Mouse (Mus musculus) CH12.LX (cell line): ENCODE measurements around the gene Eri2. TPM values are rescaled to one million over a fixed set of nuclear protein-coding genes. Genes with fewer than 3 reads are reported as not detected.

Experiments used
- DNase-seq: peaks from one replicate; pipeline ENCODE4 v3.0.0-alpha.2; 2013; ENCODE audit errors: extremely low read depth
- H3K27ac ChIP-seq: 2 replicates; pipeline ENCODE4 v1.5.1; 2012; ENCODE audit warnings: low read depth, mild to moderate bottlenecking, control low read depth, moderate library complexity; ENCODE audit not compliant: insufficient read depth
- H3K27me3 ChIP-seq: replicated peaks from 2 replicates; pipeline ENCODE3; 2012; ENCODE audit warnings: inconsistent platforms
- H3K36me3 ChIP-seq, 2 experiments: replicated peaks in 1 of 2; 2 replicates each; pipeline versions ENCODE3 to v1.6.1; 2012; ENCODE audit warnings: inconsistent platforms in 1 of 2, low read length in 1 of 2, mild to moderate bottlenecking in 1 of 2, mixed read lengths in 1 of 2, moderate library complexity in 1 of 2; ENCODE audit not compliant: control insufficient read depth in 1 of 2, insufficient read depth in 1 of 2
- H3K4me1 ChIP-seq, 2 experiments: 2 replicates each; pipeline ENCODE4 v1.6.1; 2012; ENCODE audit warnings: inconsistent platforms in 1 of 2, moderate library complexity in 1 of 2; ENCODE audit not compliant: insufficient read depth in 2 of 2, control insufficient read depth in 1 of 2
- H3K4me2 ChIP-seq: 2 replicates; pipeline ENCODE4 v1.6.1; 2012; ENCODE audit warnings: low read depth, mild to moderate bottlenecking, control low read depth; ENCODE audit not compliant: poor library complexity, insufficient read depth, severe bottlenecking
- H3K4me3 ChIP-seq, 3 experiments: fragments of 150-350 bp in 1 of 3; sonication (generic) in 1 of 3; replicated peaks in 1 of 3; 2 replicates each; pipeline versions ENCODE3 to v1.5.1; 2011 to 2012; ENCODE audit warnings: low read depth in 2 of 3, low read length in 2 of 3, mild to moderate bottlenecking in 2 of 3, moderate library complexity in 2 of 3, control low read depth in 1 of 3, improper control_type of control experiment in 1 of 3, inconsistent platforms in 1 of 3, mixed read lengths in 1 of 3; ENCODE audit not compliant: poor library complexity in 1 of 3
- H3K79me2 ChIP-seq: replicated peaks from 2 replicates; pipeline ENCODE4 v1.6.1; 2012; ENCODE audit warnings: mild to moderate bottlenecking, moderate library complexity; ENCODE audit not compliant: control insufficient read depth, poor library complexity, insufficient read depth, severe bottlenecking; ENCODE audit errors: extremely low read depth
- H3K9ac ChIP-seq: 2 replicates; pipeline ENCODE4 v1.6.1; 2012; ENCODE audit warnings: low read depth, mild to moderate bottlenecking, control low read depth, moderate library complexity; ENCODE audit not compliant: insufficient read depth
- H3K9me3 ChIP-seq: replicated peaks from 2 replicates; pipeline ENCODE3; 2012; ENCODE audit warnings: low read length, inconsistent platforms, mixed read lengths
- BHLHE40 ChIP-seq: IDR thresholded peaks from 2 replicates; pipeline ENCODE4 v1.6.1; 2011; ENCODE audit warnings: mild to moderate bottlenecking, low read depth, low read length, improper control_type of control experiment
- CHD2 ChIP-seq: IDR thresholded peaks from 2 replicates; pipeline ENCODE4 v1.6.1; 2011; ENCODE audit warnings: low read length, improper control_type of control experiment
- CTCF ChIP-seq, 2 experiments: IDR thresholded peaks in 1 of 2; conservative IDR thresholded peaks in 1 of 2; 2 replicates each; pipeline ENCODE4 v1.5.1; 2011 to 2012; ENCODE audit warnings: low read depth in 2 of 2, low read length in 2 of 2, improper control_type of control experiment in 1 of 2, inconsistent platforms in 1 of 2, mild to moderate bottlenecking in 1 of 2, moderate library complexity in 1 of 2
- E2F4 ChIP-seq: IDR thresholded peaks from 2 replicates; pipeline ENCODE4 v1.6.1; 2011; ENCODE audit warnings: low read depth, low read length, improper control_type of control experiment; ENCODE audit not compliant: insufficient replicate concordance
- ELF1 ChIP-seq: IDR thresholded peaks from 2 replicates; pipeline ENCODE4 v1.6.1; 2014; ENCODE audit warnings: low read depth, mild to moderate bottlenecking, inconsistent platforms, low read length, improper control_type of control experiment
- GABPA ChIP-seq: IDR thresholded peaks from 2 replicates; pipeline ENCODE4 v1.6.1; 2012; ENCODE audit warnings: low read depth, low read length, improper control_type of control experiment, inconsistent platforms; ENCODE audit not compliant: insufficient replicate concordance
- HCFC1 ChIP-seq: IDR thresholded peaks from 2 replicates; pipeline ENCODE4 v1.6.1; 2012; ENCODE audit warnings: low read depth, mild to moderate bottlenecking, inconsistent platforms, low read length, improper control_type of control experiment
- IRF4 ChIP-seq: IDR thresholded peaks from 2 replicates; pipeline ENCODE4 v1.6.1; 2014; ENCODE audit warnings: low read depth, mild to moderate bottlenecking, inconsistent platforms, low read length, improper control_type of control experiment
- JUND ChIP-seq: conservative IDR thresholded peaks from 2 replicates; pipeline ENCODE4 v1.6.1; 2011; ENCODE audit warnings: low read depth, low read length, improper control_type of control experiment
- KAT2A ChIP-seq: IDR thresholded peaks from 2 replicates; pipeline ENCODE4 v1.6.1; 2012; ENCODE audit warnings: low read length, improper control_type of control experiment, inconsistent platforms; ENCODE audit not compliant: insufficient replicate concordance
- MAFK ChIP-seq: IDR thresholded peaks from 2 replicates; pipeline ENCODE4 v1.6.1; 2011; ENCODE audit warnings: low read length, improper control_type of control experiment; ENCODE audit not compliant: insufficient replicate concordance
- MAX ChIP-seq: IDR thresholded peaks from 2 replicates; pipeline ENCODE4 v1.6.1; 2011; ENCODE audit warnings: low read length, improper control_type of control experiment
- MAZ ChIP-seq: IDR thresholded peaks from 2 replicates; pipeline ENCODE4 v1.6.1; 2012; ENCODE audit warnings: low read depth, mild to moderate bottlenecking, inconsistent platforms, low read length, improper control_type of control experiment, moderate library complexity
- MEF2A ChIP-seq: IDR thresholded peaks from 2 replicates; pipeline ENCODE4 v1.6.1; 2014; ENCODE audit warnings: low read depth, mild to moderate bottlenecking, inconsistent platforms, low read length, improper control_type of control experiment, borderline replicate concordance
- MXI1 ChIP-seq: IDR thresholded peaks from 2 replicates; pipeline ENCODE4 v1.6.1; 2011; ENCODE audit warnings: mild to moderate bottlenecking, low read depth, low read length, improper control_type of control experiment
- NELFE ChIP-seq: IDR thresholded peaks from 2 replicates; pipeline ENCODE4 v1.6.1; 2011; ENCODE audit warnings: low read depth, low read length, improper control_type of control experiment
- POLR2A ChIP-seq: IDR thresholded peaks from 2 replicates; pipeline ENCODE4 v1.6.1; 2011; ENCODE audit warnings: low read depth, mild to moderate bottlenecking, improper control_type of control experiment, low read length
- POLR2AphosphoS2 ChIP-seq: IDR thresholded peaks from 2 replicates; pipeline ENCODE4 v1.6.1; 2011; ENCODE audit warnings: low read depth, low read length, improper control_type of control experiment
- RAD21 ChIP-seq: IDR thresholded peaks from 2 replicates; pipeline ENCODE4 v1.6.1; 2011; ENCODE audit warnings: low read depth, mild to moderate bottlenecking, low read length, improper control_type of control experiment, moderate library complexity
- SIN3A ChIP-seq: IDR thresholded peaks from 2 replicates; pipeline ENCODE4 v1.6.1; 2012; ENCODE audit warnings: low read length, improper control_type of control experiment, inconsistent platforms
- SMC3 ChIP-seq: IDR thresholded peaks from 2 replicates; pipeline ENCODE4 v1.6.1; 2011; ENCODE audit warnings: low read depth, low read length, improper control_type of control experiment
- TBP ChIP-seq: conservative IDR thresholded peaks from 2 replicates; pipeline ENCODE4 v1.6.1; 2011; ENCODE audit warnings: low read depth, low read length, improper control_type of control experiment
- UBTF ChIP-seq: IDR thresholded peaks from 2 replicates; pipeline ENCODE4 v1.6.1; 2012; ENCODE audit warnings: low read depth, mild to moderate bottlenecking, inconsistent platforms, low read length, improper control_type of control experiment, moderate library complexity
- USF2 ChIP-seq: conservative IDR thresholded peaks from 2 replicates; pipeline ENCODE4 v1.6.1; 2011; ENCODE audit warnings: low read depth, low read length, improper control_type of control experiment
- ZC3H11A ChIP-seq: IDR thresholded peaks from 2 replicates; pipeline ENCODE4 v1.6.1; 2012; ENCODE audit warnings: low read depth, mild to moderate bottlenecking, inconsistent platforms, low read length, improper control_type of control experiment
- ZMIZ1 ChIP-seq: IDR thresholded peaks from 2 replicates; pipeline ENCODE4 v1.6.1; 2012; ENCODE audit warnings: low read depth, mild to moderate bottlenecking, inconsistent platforms, low read length, improper control_type of control experiment
- ZNF384 ChIP-seq: IDR thresholded peaks from 2 replicates; pipeline ENCODE4 v1.6.1; 2012; ENCODE audit warnings: low read depth, low read length, improper control_type of control experiment, inconsistent platforms
- dilution Hi-C: fragments of 300-500 bp; cut with MboI; formaldehyde crosslinking; loops from 2 replicates; pipeline ENCODE4 v1.14.3; 2020; ENCODE audit warnings: low sequenced_read_pairs; ENCODE audit not compliant: extremely low pct_unique_long_range_greater_than_20kb, extremely low pct_ligation_motif_present
- in situ Hi-C: fragments of 300-500 bp; cut with MboI; formaldehyde crosslinking; loops from 3 replicates; pipeline ENCODE4 v1.14.3; 2019; ENCODE audit warnings: low sequenced_read_pairs, low pct_ligation_motif_present, low pct_unique_long_range_greater_than_20kb, mixed read lengths
- polyA plus RNA-seq: library from polyadenylated mRNA; unstranded; fragments of >175 nt; gene quantifications from 2 replicates; pipeline ENCODE4 v1.2.1, GENCODE M21; 2012; ENCODE audit warnings: low read depth; ENCODE audit not compliant: insufficient read length
- total RNA-seq, 2 experiments: library from RNA; depleted of rRNA; stranded (reverse); fragments of 300-350 nt in 1 of 2; fragments of >200 nt in 1 of 2; gene quantifications; 2 replicates each; pipeline ENCODE4 v1.2.3; 2012 to 2014

Gene Eri2
- total and polyA plus RNA-seq, 3 experiments, result 9.8 to 14.4 (median 13.6) TPM

DNA sequence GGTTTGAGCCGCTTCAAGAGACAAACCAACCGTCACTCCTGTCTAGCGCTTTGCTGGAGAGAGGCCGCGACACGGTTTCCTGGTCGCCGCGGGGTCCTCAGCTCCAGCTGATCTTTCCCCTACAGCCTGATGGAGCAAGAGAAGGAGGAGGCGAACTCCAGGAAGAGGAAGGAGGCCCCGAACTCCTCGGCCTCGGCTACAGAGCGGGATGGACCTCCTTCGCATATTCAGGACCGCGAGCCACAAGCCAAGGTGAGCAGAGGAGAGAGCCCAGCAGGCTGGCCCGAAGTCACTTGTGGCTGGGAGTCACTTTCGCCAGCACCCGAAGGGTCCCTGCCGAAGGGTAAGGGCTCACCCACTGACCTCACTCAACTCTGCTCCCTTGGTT, 387 bp upstream of the Eri2 start:
- dilution Hi-C loops, result no loop called here
- no peaks in the 10 kb centered on the region for H3K9me3 ChIP-seq
- peak overlapping the region; percentile 86 for H3K9ac ChIP-seq
- H3K4me3 ChIP-seq, result peak overlapping the region; percentile 65 to 84 (median 77)
- TF ChIP-seq UBTF (peak; percentile 43; the same call in 1 of the 2 replicates), SIN3A (peak; percentile 27; the same call in 1 of the 2 replicates), ZNF384 (no peak), MEF2A (0 out of 2 replicates have a peak, but pooled peaks have one; percentile 3), BHLHE40 (no peak)
- TF ChIP-seq, all 38 proteins: peak for 3
- no peak for DNase-seq
- H3K27ac ChIP-seq, result peak overlapping the region; percentile 57
- H3K27me3 ChIP-seq, result no peaks in the 10 kb centered on the region
- in situ Hi-C loops, result no loop called here
- H3K79me2 ChIP-seq, result 0 out of 2 replicates have a peak, but pooled peaks cover 4% of the 10 kb centered on the region
- peaks cover 3 to 15% of the 10 kb centered on the region in 2 experiments; a peak in 3 of 4 replicates for H3K4me1 ChIP-seq
- peaks cover 10 to 19% of the 10 kb centered on the region in 2 experiments for H3K36me3 ChIP-seq
- H3K4me2 ChIP-seq, result peak overlapping the region; percentile 47; the same call in 1 of the 2 replicates

DNA sequence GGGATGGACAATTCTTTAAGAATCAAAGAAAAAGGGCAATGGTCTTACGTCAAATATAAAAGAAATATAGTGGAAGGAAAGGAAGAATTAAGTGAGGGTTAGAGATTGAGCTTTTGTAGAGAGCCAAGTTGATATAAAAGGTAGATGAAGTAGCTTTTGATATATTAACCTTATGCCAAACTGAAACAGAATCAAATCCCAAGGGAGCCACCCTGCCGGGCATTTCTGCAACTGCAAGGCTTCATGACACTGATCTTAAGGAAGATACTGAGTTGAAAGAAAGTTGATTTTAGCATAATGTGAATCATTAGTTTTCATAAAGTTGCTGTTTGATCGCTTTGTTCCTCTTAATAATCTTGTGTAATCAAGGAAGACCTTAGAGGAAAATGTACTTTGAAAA, 4.8 kb downstream of the Eri2 start:
- Histone ChIP-seq H3K9me3 (no peaks in the 10 kb centered on the region), H3K9ac (no peak overlapping the region), H3K4me3 (no peak overlapping the region), H3K79me2 (0 out of 2 replicates have a peak, but pooled peaks cover 3% of the 10 kb centered on the region), H3K27me3 (no peaks in the 10 kb centered on the region), H3K36me3 (peaks cover 28 to 58% of the 10 kb centered on the region in 2 experiments), H3K4me1 (peaks cover 3 to 10% of the 10 kb centered on the region in 2 experiments; a peak in 3 of 4 replicates), H3K27ac (no peak overlapping the region), H3K4me2 (no peak overlapping the region)
- dilution Hi-C loops, result no loop called here
- in situ Hi-C loops, result no loop called here
- TF ChIP-seq MAX (no peak), POLR2A (no peak), MAFK (no peak), SMC3 (no peak), TBP (no peak), CTCF (conservative IDR thresholded peaks at IDR 0.05 in 1 of 2, IDR thresholded peaks at IDR 0.05 in 1 of 2; ENCODE audit: low read depth in 2 of 2, low read length in 2 of 2) (peak; percentile 49 to 52), UBTF (no peak), IRF4 (no peak), KAT2A (0 out of 2 replicates have a peak, but pooled peaks have one; percentile 28), ZMIZ1 (no peak)
- DNase-seq, result peak; percentile 49

DNA sequence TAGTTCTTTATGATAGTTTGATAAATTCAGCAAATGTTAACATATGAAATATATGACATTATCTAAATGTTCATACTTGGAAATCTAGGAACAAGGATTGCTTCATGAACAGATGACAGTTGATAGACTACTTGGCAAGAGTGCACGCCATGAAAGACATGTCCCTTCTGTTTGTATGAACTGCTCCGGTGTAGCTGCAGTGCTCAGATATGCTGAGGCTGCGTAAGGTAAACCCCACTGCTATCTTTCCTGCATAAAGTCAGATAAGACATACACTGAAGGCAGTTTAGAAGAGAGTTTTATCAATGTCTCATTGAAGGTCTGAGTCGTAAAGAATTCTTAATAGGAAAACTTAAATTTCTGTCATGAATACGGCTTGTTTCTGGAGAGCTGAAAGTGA, 8.9 kb downstream of the Eri2 start:
- Histone ChIP-seq H3K27me3 (no peaks in the 10 kb centered on the region), H3K4me1 (no peaks in the 10 kb centered on the region), H3K4me3 (no peak overlapping the region), H3K36me3 (peaks cover 29 to 72% of the 10 kb centered on the region in 2 experiments), H3K4me2 (no peak overlapping the region), H3K27ac (no peak overlapping the region), H3K9ac (no peak overlapping the region), H3K9me3 (no peaks in the 10 kb centered on the region), H3K79me2 (no peaks in the 10 kb centered on the region)
- TF ChIP-seq ELF1 (no peak), NELFE (no peak), POLR2A (no peak), SMC3 (no peak), MXI1 (no peak), GABPA (no peak), USF2 (no peak), MAZ (no peak), HCFC1 (no peak), CHD2 (no peak), POLR2AphosphoS2 (no peak), JUND (no peak), ZC3H11A (no peak), CTCF (conservative IDR thresholded peaks at IDR 0.05 in 1 of 2, IDR thresholded peaks at IDR 0.05 in 1 of 2; ENCODE audit: low read depth in 2 of 2, low read length in 2 of 2) (no peak), E2F4 (no peak), RAD21 (no peak), BHLHE40 (no peak)
- in situ Hi-C loops, result no loop called here
- no peak for DNase-seq
- dilution Hi-C loops, result no loop called here
